ENCODE assay signal across 20 mouse cellular contexts in genomic region chr8:22389874-22390273, GRCm38 (mm10). TPM values are rescaled to one million over a fixed set of nuclear protein-coding genes. Genes with fewer than 3 reads are reported as not detected.
DNase-seq lines count a peak whose midpoint lies in the region; ATAC-seq and TF ChIP-seq lines count a peak whose summit lies in the region.
"Had no signal": no experiment of that assay in that cellular context is flagged by ENCODE, and none has a peak within 500 bp of the region (broad histone marks: within the 10 kb centered on the region; RNA-seq: fewer than 3 reads in every experiment).

No protein-coding gene starts in this region.

- no peak for TF ChIP-seq EP300 in stomach, postnatal 0 days (optimal IDR thresholded peaks at IDR 0.05)

- no peak overlapping the region for H3K4me3 ChIP-seq in heart, embryonic 12.5 days
- H3K4me3 ChIP-seq in liver, embryonic 16.5 days (ENCODE audit: low read depth, low read length): no peak overlapping the region
- H3K4me3 ChIP-seq in liver, embryonic 12.5 days: no peak overlapping the region
- H3K4me3 ChIP-seq in kidney, embryonic 16.5 days (ENCODE audit: low read length): no peak overlapping the region
- no peak overlapping the region for H3K4me3 ChIP-seq in stomach, postnatal 0 days (ENCODE audit: low read depth, low read length)
- H3K4me3 ChIP-seq: forebrain, embryonic 12.5 days; heart, adult 2 months; hindbrain, embryonic 13.5 days; limb, embryonic 13.5 days; lung, embryonic 15.5 days; midbrain, embryonic 10.5 days had no signal

- 83% methylated on average over 10 of the region's 10 CpGs for WGBS in heart, embryonic 12.5 days
- 68% methylated on average over 10 of the region's 10 CpGs for WGBS in liver, embryonic 16.5 days (ENCODE audit: insufficient replicate concordance)
- 73% methylated on average over 10 of the region's 10 CpGs for WGBS in liver, embryonic 12.5 days (ENCODE audit: insufficient replicate concordance)
- 77% methylated on average over 10 of the region's 10 CpGs for WGBS in kidney, embryonic 16.5 days
- WGBS in stomach, postnatal 0 days: 74% methylated on average over 10 of the region's 10 CpGs

- no peak overlapping the region for H3K9ac ChIP-seq in heart, embryonic 12.5 days
- no peak overlapping the region for H3K9ac ChIP-seq in liver, embryonic 16.5 days (ENCODE audit: low read depth, low read length)
- no peak overlapping the region for H3K9ac ChIP-seq in liver, embryonic 12.5 days
- H3K9ac ChIP-seq in kidney, embryonic 16.5 days (replicated peaks; ENCODE audit: low read length): no peak overlapping the region
- H3K9ac ChIP-seq in stomach, postnatal 0 days (ENCODE audit: low read length): no peak overlapping the region
- H3K9ac ChIP-seq: forebrain, embryonic 12.5 days; hindbrain, embryonic 13.5 days; limb, embryonic 13.5 days; lung, embryonic 15.5 days had no signal

- ATAC-seq in heart, embryonic 12.5 days (ENCODE audit: insufficient number of reproducible peaks, low FRiP score): 0 out of 2 replicates have a peak, but pooled peaks have one; percentile 18
- ATAC-seq in liver, embryonic 16.5 days (ENCODE audit: low read depth): no peak
- no peak for ATAC-seq in liver, embryonic 12.5 days
- no peak; the same call in 1 of the 2 replicates for ATAC-seq in kidney, embryonic 16.5 days (ENCODE audit: low FRiP score, low TSS enrichment)
- no peak for ATAC-seq in stomach, postnatal 0 days (ENCODE audit: low FRiP score, low TSS enrichment)
- no peak for ATAC-seq in CD4-positive, CD25-positive, alpha-beta regulatory T cell, adult 4 months
- ATAC-seq: inflammation-experienced regulatory T-cells, adult 6 months had no signal

- H3K4me1 ChIP-seq in heart, embryonic 12.5 days (replicated peaks): no peaks in the 10 kb centered on the region
- peaks cover 13% of the 10 kb centered on the region for H3K4me1 ChIP-seq in liver, embryonic 16.5 days (ENCODE audit: control insufficient read depth, low read depth, low read length)
- H3K4me1 ChIP-seq in liver, embryonic 12.5 days: peaks cover 15% of the 10 kb centered on the region
- H3K4me1 ChIP-seq in kidney, embryonic 16.5 days (ENCODE audit: insufficient read depth, low read length): no peaks in the 10 kb centered on the region
- no peaks in the 10 kb centered on the region for H3K4me1 ChIP-seq in stomach, postnatal 0 days (replicated peaks; ENCODE audit: control insufficient read depth, insufficient read depth)
- H3K4me1 ChIP-seq: forebrain, embryonic 12.5 days; hindbrain, embryonic 13.5 days; limb, embryonic 13.5 days; lung, embryonic 15.5 days; midbrain, embryonic 10.5 days had no signal

- no peaks in the 10 kb centered on the region for H3K9me3 ChIP-seq in heart, embryonic 12.5 days (replicated peaks)
- no peaks in the 10 kb centered on the region for H3K9me3 ChIP-seq in liver, embryonic 16.5 days (replicated peaks; ENCODE audit: control insufficient read depth, low read length)
- H3K9me3 ChIP-seq in liver, embryonic 12.5 days (replicated peaks): no peaks in the 10 kb centered on the region
- H3K9me3 ChIP-seq in kidney, embryonic 16.5 days (ENCODE audit: low read length): no peaks in the 10 kb centered on the region
- no peaks in the 10 kb centered on the region for H3K9me3 ChIP-seq in stomach, postnatal 0 days (ENCODE audit: control insufficient read depth, low read length)
- H3K9me3 ChIP-seq: forebrain, embryonic 12.5 days; hindbrain, embryonic 13.5 days; limb, embryonic 13.5 days; lung, embryonic 15.5 days; midbrain, embryonic 10.5 days had no signal

- no peak for DNase-seq in heart, adult 18-20 months
- DNase-seq in stomach, postnatal 0 days (ENCODE audit: low spot score): no peak
- DNase-seq in gastrocnemius, adult 8-10 months (ENCODE audit: low spot score in 2 of 2): no peak
- DNase-seq: cerebellum, adult 8-10 months; gastrocnemius, postnatal 10 days; heart, adult 2 months; retina, postnatal 1 day had no signal

- no peak overlapping the region for H3K27ac ChIP-seq in heart, embryonic 12.5 days (ENCODE audit: poor library complexity, severe bottlenecking)
- peak overlapping the region; percentile 63 for H3K27ac ChIP-seq in liver, embryonic 16.5 days (ENCODE audit: low read length)
- no peak overlapping the region for H3K27ac ChIP-seq in liver, embryonic 12.5 days
- peak overlapping the region; percentile 4 for H3K27ac ChIP-seq in kidney, embryonic 16.5 days (ENCODE audit: low read length)
- no peak overlapping the region for H3K27ac ChIP-seq in stomach, postnatal 0 days (replicated peaks)
- H3K27ac ChIP-seq: forebrain, embryonic 12.5 days; heart, adult 2 months; hindbrain, embryonic 13.5 days; limb, embryonic 13.5 days; lung, embryonic 15.5 days; macrophage; midbrain, embryonic 10.5 days had no signal

- H3K4me2 ChIP-seq in heart, embryonic 12.5 days: no peak overlapping the region
- no peak overlapping the region for H3K4me2 ChIP-seq in liver, embryonic 16.5 days (ENCODE audit: low read depth, low read length)
- H3K4me2 ChIP-seq in liver, embryonic 12.5 days: no peak overlapping the region
- no peak overlapping the region for H3K4me2 ChIP-seq in kidney, embryonic 16.5 days (replicated peaks; ENCODE audit: low read depth, low read length)
- H3K4me2 ChIP-seq in stomach, postnatal 0 days (replicated peaks; ENCODE audit: low read depth): no peak overlapping the region
- H3K4me2 ChIP-seq: forebrain, embryonic 12.5 days; hindbrain, embryonic 13.5 days; limb, embryonic 13.5 days; lung, embryonic 15.5 days had no signal

- peaks cover 57% of the 10 kb centered on the region for H3K36me3 ChIP-seq in heart, embryonic 12.5 days
- peaks cover 7% of the 10 kb centered on the region; the same call in 1 of the 2 replicates for H3K36me3 ChIP-seq in liver, embryonic 16.5 days (ENCODE audit: control insufficient read depth, insufficient read depth)
- H3K36me3 ChIP-seq in liver, embryonic 12.5 days: peaks cover 65% of the 10 kb centered on the region
- peaks cover 27% of the 10 kb centered on the region for H3K36me3 ChIP-seq in kidney, embryonic 16.5 days (ENCODE audit: insufficient read depth, low read length)
- H3K36me3 ChIP-seq in stomach, postnatal 0 days (ENCODE audit: control insufficient read depth, insufficient read depth, low read length): peaks cover 8% of the 10 kb centered on the region; the same call in 1 of the 2 replicates

- no peaks in the 10 kb centered on the region for H3K27me3 ChIP-seq in heart, embryonic 12.5 days (replicated peaks)
- no peaks in the 10 kb centered on the region for H3K27me3 ChIP-seq in liver, embryonic 16.5 days (ENCODE audit: control insufficient read depth, insufficient read depth, low read depth, low read length)
- no peaks in the 10 kb centered on the region for H3K27me3 ChIP-seq in liver, embryonic 12.5 days (replicated peaks)
- no peaks in the 10 kb centered on the region for H3K27me3 ChIP-seq in kidney, embryonic 16.5 days (ENCODE audit: insufficient read depth, low read length)
- no peaks in the 10 kb centered on the region for H3K27me3 ChIP-seq in stomach, postnatal 0 days (ENCODE audit: control insufficient read depth, insufficient read depth, low read length)
- H3K27me3 ChIP-seq: CH12.LX; forebrain, embryonic 12.5 days; hindbrain, embryonic 13.5 days; limb, embryonic 13.5 days; lung, embryonic 15.5 days had no signal

- TF ChIP-seq CTCF in stomach, postnatal 0 days (IDR thresholded peaks at IDR 0.05; ENCODE audit: low read depth): peak; percentile 26; the same call in 1 of the 2 replicates

RNA-seq across cellular contexts. Expression of gene Slc25a15, which starts 8.5 kb away (rescaled TPM):
- 13.2 and 13.3 TPM in 2 replicates for polyA plus RNA-seq in heart, embryonic 12.5 days (2016; fragmentation: Nextera tagmentation; extraction: Ambion mirVana)
- 10 to 100 TPM; 11.9 to 12.7 TPM for total RNA-seq in heart, adult 18-20 months (2021)
- polyA plus RNA-seq in liver, embryonic 16.5 days (2015; fragmentation: Nextera tagmentation; extraction: Ambion mirVana): 26.0 and 27.4 TPM in 2 replicates
- 27.4 and 29.2 TPM in 2 replicates for polyA plus RNA-seq in liver, embryonic 12.5 days (2016; fragmentation: Nextera tagmentation; extraction: Ambion mirVana)
- polyA plus RNA-seq in kidney, embryonic 16.5 days (2015; fragmentation: Nextera tagmentation; extraction: Ambion mirVana): 28.5 and 29.0 TPM in 2 replicates
- 13.0 and 13.1 TPM in 2 replicates for polyA plus RNA-seq in stomach, postnatal 0 days (2015; fragmentation: Nextera tagmentation; extraction: Ambion mirVana)
- 1 to 10 TPM; 2.0 to 2.3 TPM for polyA plus RNA-seq in CD4-positive, CD25-positive, alpha-beta regulatory T cell, adult 4 months (2017; shearing (Covaris generic))
- 10 to 100 TPM in 2 of 4 experiments, 1 to 10 TPM in 2; 9.1 to 12.7 (median 10.1) TPM for total RNA-seq in gastrocnemius, adult 8-10 months (2022)

RNA-seq across cellular contexts. Expression of gene Mrps31, which starts 21.3 kb away (rescaled TPM):
- 49.7 and 54.6 TPM in 2 replicates for polyA plus RNA-seq in heart, embryonic 12.5 days (2016; fragmentation: Nextera tagmentation; extraction: Ambion mirVana)
- 10 to 100 TPM; 58.5 to 60.6 TPM for total RNA-seq in heart, adult 18-20 months (2021)
- 25.9 and 26.8 TPM in 2 replicates for polyA plus RNA-seq in liver, embryonic 16.5 days (2015; fragmentation: Nextera tagmentation; extraction: Ambion mirVana)
- 33.7 and 35.1 TPM in 2 replicates for polyA plus RNA-seq in liver, embryonic 12.5 days (2016; fragmentation: Nextera tagmentation; extraction: Ambion mirVana)
- polyA plus RNA-seq in kidney, embryonic 16.5 days (2015; fragmentation: Nextera tagmentation; extraction: Ambion mirVana): 41.6 and 42.2 TPM in 2 replicates
- polyA plus RNA-seq in stomach, postnatal 0 days (2015; fragmentation: Nextera tagmentation; extraction: Ambion mirVana): 38.2 and 39.1 TPM in 2 replicates
- polyA plus RNA-seq in CD4-positive, CD25-positive, alpha-beta regulatory T cell, adult 4 months (2017; shearing (Covaris generic)): 10 to 100 TPM; 25.9 to 28.4 TPM
- 10 to 100 TPM; 27.3 to 31.2 (median 29.6) TPM for total RNA-seq in gastrocnemius, adult 8-10 months (2022)

Comparison
In these comparisons a context has a peak if more than half of its experiments do, and no peak if none do; other contexts are left out.
1. H3K27ac ChIP-seq: peak in liver, embryonic 16.5 days (single experiment) and kidney, embryonic 16.5 days (single experiment); none in heart, embryonic 12.5 days (single experiment), liver, embryonic 12.5 days (single experiment) and stomach, postnatal 0 days (single experiment).